10 mouse cellular contexts compared by ENCODE assay signal in the genomic region with DNA sequence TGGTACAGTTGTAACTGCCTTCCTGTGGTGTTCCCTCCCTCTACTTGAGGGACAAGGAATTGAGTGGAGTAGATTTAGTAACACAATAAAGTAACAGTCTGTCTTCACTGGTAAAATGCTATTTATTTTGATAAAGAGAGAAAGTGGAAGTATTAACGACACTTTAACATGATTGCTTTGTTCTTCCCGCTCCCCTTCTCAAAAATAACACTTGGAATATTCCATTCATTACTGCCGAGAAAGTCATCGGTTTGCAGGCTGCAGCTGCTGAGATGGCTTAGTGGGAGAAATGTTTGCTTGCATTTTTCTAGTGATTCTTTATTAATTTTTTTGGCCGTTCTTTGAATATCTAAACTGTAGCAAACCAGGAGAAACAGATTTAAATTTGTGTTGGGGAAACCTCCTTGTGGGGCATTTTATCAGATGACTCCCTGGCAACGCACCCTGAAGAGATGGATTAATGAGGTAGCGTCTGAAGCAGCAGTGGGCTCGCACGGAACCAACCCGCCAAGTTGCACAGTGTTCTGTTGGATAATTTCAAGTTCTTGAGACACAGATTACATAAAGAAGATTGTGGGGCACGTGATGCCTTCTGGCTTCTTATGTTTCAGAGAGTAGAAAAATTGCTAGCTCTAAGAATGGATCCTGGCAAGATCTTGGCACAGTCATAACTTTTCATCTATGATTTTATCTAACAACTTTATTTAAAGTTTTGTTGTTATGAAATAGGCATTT. TPM values are rescaled to one million over a fixed set of nuclear protein-coding genes. Genes with fewer than 3 reads are reported as not detected.
A peak's percentile ranks its signal among the peaks of the same experiment; 100 is the strongest.
DNase-seq lines count a peak whose midpoint lies in the region; ATAC-seq lines count a peak whose summit lies in the region.
"Had no signal": no experiment of that assay in that cellular context is flagged by ENCODE, and none has a peak within 500 bp of the region (broad histone marks: within the 10 kb centered on the region; RNA-seq: fewer than 3 reads in every experiment).

No protein-coding gene starts in this region.

- no peak overlapping the region for H3K4me3 ChIP-seq in embryonic facial prominence, embryonic 14.5 days (ENCODE audit: low read depth, low read length)
- H3K4me3 ChIP-seq in embryonic facial prominence, embryonic 10.5 days: no peak overlapping the region
- H3K4me3 ChIP-seq in neural tube, embryonic 13.5 days: no peak overlapping the region
- H3K4me3 ChIP-seq in lung, embryonic 15.5 days: peak overlapping the region; percentile 18; the same call in 1 of the 2 replicates

- H3K9me3 ChIP-seq in embryonic facial prominence, embryonic 14.5 days (ENCODE audit: control insufficient read depth, low read length): no peaks in the 10 kb centered on the region
- no peaks in the 10 kb centered on the region for H3K9me3 ChIP-seq in embryonic facial prominence, embryonic 10.5 days
- H3K9me3 ChIP-seq in neural tube, embryonic 13.5 days: no peaks in the 10 kb centered on the region
- no peaks in the 10 kb centered on the region for H3K9me3 ChIP-seq in lung, embryonic 15.5 days

- peak overlapping the region; percentile 21; the same call in 1 of the 2 replicates for H3K4me2 ChIP-seq in embryonic facial prominence, embryonic 14.5 days (ENCODE audit: low read depth, low read length)
- H3K4me2 ChIP-seq in neural tube, embryonic 13.5 days: 0 out of 2 replicates have a peak overlapping the region, but pooled peaks have one; percentile 5
- peak overlapping the region; percentile 38 for H3K4me2 ChIP-seq in lung, embryonic 15.5 days

- H3K4me1 ChIP-seq in embryonic facial prominence, embryonic 14.5 days (ENCODE audit: control insufficient read depth, insufficient read depth, low read length): peaks cover 19% of the 10 kb centered on the region
- 0 out of 2 replicates have a peak, but pooled peaks cover 8% of the 10 kb centered on the region for H3K4me1 ChIP-seq in embryonic facial prominence, embryonic 10.5 days
- peaks cover 6% of the 10 kb centered on the region for H3K4me1 ChIP-seq in neural tube, embryonic 13.5 days (replicated peaks)
- H3K4me1 ChIP-seq in lung, embryonic 15.5 days: peaks cover 15% of the 10 kb centered on the region

- no peak for ATAC-seq in embryonic facial prominence, embryonic 14.5 days (ENCODE audit: low read depth)
- ATAC-seq in neural tube, embryonic 13.5 days (ENCODE audit: low read depth): no peak
- no peak for ATAC-seq in lung, embryonic 15.5 days (ENCODE audit: borderline replicate concordance, extremely low read depth, low FRiP score, low TSS enrichment)

- H3K9ac ChIP-seq in embryonic facial prominence, embryonic 14.5 days (ENCODE audit: low read depth, low read length): no peak overlapping the region
- 0 out of 2 replicates have a peak overlapping the region, but pooled peaks have one; percentile 22 for H3K9ac ChIP-seq in neural tube, embryonic 13.5 days
- H3K9ac ChIP-seq in lung, embryonic 15.5 days: no peak overlapping the region; the same call in 1 of the 2 replicates

- 62% methylated on average over 11 of the region's 11 CpGs for WGBS in embryonic facial prominence, embryonic 14.5 days
- WGBS in embryonic facial prominence, embryonic 10.5 days: 82% methylated on average over 11 of the region's 11 CpGs
- 68% methylated on average over 11 of the region's 11 CpGs for WGBS in neural tube, embryonic 13.5 days
- WGBS in lung, embryonic 15.5 days: 29% methylated on average over 11 of the region's 11 CpGs

- no peaks in the 10 kb centered on the region for H3K36me3 ChIP-seq in embryonic facial prominence, embryonic 14.5 days (ENCODE audit: control insufficient read depth, insufficient read depth, low read length)
- H3K36me3 ChIP-seq in embryonic facial prominence, embryonic 10.5 days (replicated peaks): no peaks in the 10 kb centered on the region
- H3K36me3 ChIP-seq in neural tube, embryonic 13.5 days: no peaks in the 10 kb centered on the region
- no peaks in the 10 kb centered on the region for H3K36me3 ChIP-seq in lung, embryonic 15.5 days

- DNase-seq in embryonic facial prominence, embryonic 14.5 days (ENCODE audit: low spot score): peak; percentile 27
- DNase-seq in embryonic facial prominence, embryonic 10.5 days (ENCODE audit: low spot score): no peak
- DNase-seq in neural tube, embryonic 10.5 days (ENCODE audit: extremely low spot score, low spot score): no peak
- DNase-seq in telencephalon, adult 2 months (ENCODE audit: low read depth, low spot score): peak; percentile 76
- no peak for DNase-seq in adrenal gland, adult 18-20 months (ENCODE audit: low spot score in 2 of 2)
- no peak for DNase-seq in ovary, postnatal 14 days (ENCODE audit: low spot score)
- DNase-seq: retina, postnatal 1 day had no signal

- H3K27me3 ChIP-seq in embryonic facial prominence, embryonic 14.5 days (replicated peaks; ENCODE audit: control insufficient read depth, insufficient read depth, low read length): no peaks in the 10 kb centered on the region
- H3K27me3 ChIP-seq in embryonic facial prominence, embryonic 10.5 days (replicated peaks; ENCODE audit: low read depth, poor library complexity, severe bottlenecking): no peaks in the 10 kb centered on the region
- no peaks in the 10 kb centered on the region for H3K27me3 ChIP-seq in neural tube, embryonic 13.5 days
- H3K27me3 ChIP-seq in lung, embryonic 15.5 days: no peaks in the 10 kb centered on the region

- H3K27ac ChIP-seq in embryonic facial prominence, embryonic 14.5 days (replicated peaks; ENCODE audit: low read depth, low read length): 0 out of 2 replicates have a peak overlapping the region, but pooled peaks have one; percentile 28
- H3K27ac ChIP-seq in embryonic facial prominence, embryonic 10.5 days (replicated peaks): no peak overlapping the region
- no peak overlapping the region for H3K27ac ChIP-seq in neural tube, embryonic 13.5 days (replicated peaks)
- H3K27ac ChIP-seq in lung, embryonic 15.5 days: peak overlapping the region; percentile 35
- H3K27ac ChIP-seq: macrophage had no signal

RNA-seq across cellular contexts. Expression of a gene that starts 32.2 kb away (rescaled TPM):
- polyA plus RNA-seq in embryonic facial prominence, embryonic 14.5 days (2014; fragmentation: Nextera tagmentation; extraction: Ambion mirVana): 32.6 and 33.9 TPM in 2 replicates
- 27.5 and 27.7 TPM in 2 replicates for polyA plus RNA-seq in embryonic facial prominence, embryonic 10.5 days (2016; fragmentation: Nextera tagmentation; extraction: Ambion mirVana)
- 13.3 and 13.7 TPM in 2 replicates for polyA plus RNA-seq in neural tube, embryonic 13.5 days (2015; fragmentation: Nextera tagmentation; extraction: Ambion mirVana)
- 21.4 and 23.0 TPM in 2 replicates for polyA plus RNA-seq in lung, embryonic 15.5 days (2015; fragmentation: Nextera tagmentation; extraction: Ambion mirVana)
- total RNA-seq in adrenal gland, adult 18-20 months (2021): 100 to 1,000 TPM in 1 of 2 experiments, 10 to 100 TPM in 1; 80.1 to 117 TPM

Comparison
In these comparisons a context has a peak if more than half of its experiments do, and no peak if none do; other contexts are left out.
1. DNase-seq: peak in embryonic facial prominence, embryonic 14.5 days (single experiment) and telencephalon, adult 2 months (single experiment); none in embryonic facial prominence, embryonic 10.5 days (single experiment), neural tube, embryonic 10.5 days (single experiment), adrenal gland, adult 18-20 months (0 of 2) and ovary, postnatal 14 days (single experiment).
2. H3K27ac ChIP-seq: peak in embryonic facial prominence, embryonic 14.5 days (single experiment) and lung, embryonic 15.5 days (single experiment); none in embryonic facial prominence, embryonic 10.5 days (single experiment) and neural tube, embryonic 13.5 days (single experiment).
3. Peak in every context shown above with its lines, with median percentiles within 50 percentile points of each other: H3K4me2 ChIP-seq.